Mouse (Mus musculus) subcutaneous adipose tissue, adult 2 months (tissue): ENCODE measurements around the gene Upf2. TPM values are rescaled to one million over a fixed set of nuclear protein-coding genes. Genes with fewer than 3 reads are reported as not detected.

ENCODE experiments used
- polyA plus RNA-seq: library from polyadenylated mRNA; depleted of rRNA; stranded (reverse); fragments of >200 nt; gene quantifications from 2 replicates; pipeline ENCODE4 v1.2.3, GENCODE M21; 2012; ENCODE audit warnings: low replicate concordance; rRNA removed

The Upf2 gene
- 3.4 and 5.7 TPM in 2 replicates for polyA plus RNA-seq

GRCm38 (mm10) chr2:5950766-5951595 is at the start of gene Upf2:
Gene Upf2, plus strand, starts transcription at chr2:5951469.

GRCm38 (mm10) chr2:5942416-5943032 is 8.7 kb upstream of the Upf2 start, which contains the start of gene Dhtkd1:
Gene Dhtkd1, minus strand, starts transcription at chr2:5942792.

Other genes starting within 250 kb of the Upf2 start
- 1.5 and 7.0 TPM in 2 replicates for gene Camk1d, start 237.0 kb upstream of the Upf2 start, polyA plus RNA-seq
- gene Nudt5, start 106.5 kb upstream of the Upf2 start, polyA plus RNA-seq = 18.3 and 19.4 TPM in 2 replicates
- gene Cdc123, start 106.3 kb upstream of the Upf2 start, polyA plus RNA-seq = 104 and 109 TPM in 2 replicates
- 1.6 and 2.3 TPM in 2 replicates for gene Gm13199, start 88.5 kb upstream of the Upf2 start, polyA plus RNA-seq
- gene Sec61a2, start 56.0 kb upstream of the Upf2 start, polyA plus RNA-seq = 59.4 and 85.8 TPM in 2 replicates
- 7.1 and 10.3 TPM in 2 replicates for gene Dhtkd1, start 8.7 kb upstream of the Upf2 start, polyA plus RNA-seq
- 0.77 and 14.9 TPM in 2 replicates for gene Proser2, start 178.7 kb downstream of the Upf2 start, polyA plus RNA-seq